Mouse (Mus musculus) yolk sac, embryonic 10.5 days (tissue): ENCODE measurements around the gene Ing1.

Source experiments
- DNase-seq: peaks from one replicate; pipeline ENCODE4 v3.0.0-alpha.2; 2017; ENCODE audit warnings: low spot score

Gene Ing1

GRCm38 (mm10) chr8:11591837-11592236, 36.5 kb downstream of the Ing1 start:
- no peak for DNase-seq

GRCm38 (mm10) chr8:11592296-11592695, 36.9 kb downstream of the Ing1 start:
- DNase-seq = no peak

DNA sequence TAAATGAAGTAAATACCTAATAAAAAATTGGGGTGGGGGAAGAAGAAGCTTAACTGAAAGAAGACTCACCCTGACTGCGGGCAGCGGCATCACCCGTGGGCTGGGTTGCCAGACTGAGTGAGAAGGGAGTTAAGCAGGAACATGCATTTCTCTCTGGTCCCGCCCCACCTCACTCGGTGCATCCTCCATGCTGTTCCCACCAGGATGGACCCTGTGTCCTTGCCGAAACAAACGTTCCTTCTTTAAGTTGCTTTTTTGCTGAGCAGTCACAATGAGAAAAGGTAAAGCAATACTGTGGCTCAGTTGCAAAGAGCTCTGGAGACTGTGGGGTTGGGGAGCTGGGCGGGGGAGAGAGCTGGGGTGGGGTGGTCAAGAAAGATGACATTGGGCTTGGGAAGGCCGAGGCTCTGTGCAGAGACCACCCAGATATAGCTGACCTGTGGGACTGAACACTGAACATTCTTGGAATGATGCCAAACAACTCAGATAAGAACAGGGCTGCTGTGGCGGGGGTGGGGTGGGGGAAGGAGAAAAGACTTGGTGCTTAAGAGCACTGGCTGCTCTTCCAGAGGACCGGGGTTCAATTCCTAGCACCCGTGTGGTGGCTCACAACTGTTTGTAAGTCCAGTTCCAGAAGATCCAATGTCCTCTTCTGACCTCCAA, 38.0 kb downstream of the Ing1 start:
- peak; percentile 31 for DNase-seq

GRCm38 (mm10) chr8:11600301-11600951, 45.1 kb downstream of the Ing1 start:
- no peak for DNase-seq

- peak; percentile 48 for DNase-seq
Measured at GRCm38 (mm10) chr8:11602006-11602680, 46.8 kb downstream of the Ing1 start.

- DNase-seq = no peak
Measured at GRCm38 (mm10) chr8:11608848-11609247, 53.5 kb downstream of the Ing1 start.
